Mouse (Mus musculus) midbrain, embryonic 14.5 days (tissue): ENCODE measurements around the gene 4933406M09Rik. TPM values are rescaled to one million over a fixed set of nuclear protein-coding genes. Genes with fewer than 3 reads are reported as not detected.

Source experiments
- ATAC-seq: fragments of 200-750 bp; cut with Nextera tagmentation; 2 replicates; pipeline ENCODE4 v1.8.0; 2017; ENCODE audit warnings: moderate number of reproducible peaks, moderate library complexity; ENCODE audit not compliant: low FRiP score, low TSS enrichment
- DNase-seq: peaks from one replicate; pipeline ENCODE4 v3.0.0-alpha.2; 2015
- H3K27ac ChIP-seq: fragments of 300-500 bp; sonication (generic); replicated peaks from 2 replicates; pipeline ENCODE4 v1.5.1; 2014; ENCODE audit warnings: mild to moderate bottlenecking, low read depth, low read length, moderate library complexity
- H3K27me3 ChIP-seq: fragments of 300-500 bp; sonication (generic); 2 replicates; pipeline ENCODE4 v1.6.1; 2014; ENCODE audit warnings: low read length, control low read depth, mixed read lengths; ENCODE audit not compliant: control insufficient read depth, insufficient read depth
- H3K36me3 ChIP-seq: fragments of 300-500 bp; sonication (generic); 2 replicates; pipeline ENCODE4 v1.6.1; 2014; ENCODE audit warnings: low read length, control low read depth; ENCODE audit not compliant: control insufficient read depth, insufficient read depth
- H3K4me1 ChIP-seq: fragments of 300-500 bp; sonication (generic); 2 replicates; pipeline ENCODE4 v1.6.1; 2014; ENCODE audit warnings: mild to moderate bottlenecking, antibody characterized with exemption, low read length, control low read depth; ENCODE audit not compliant: control insufficient read depth, insufficient read depth
- H3K4me2 ChIP-seq: fragments of 300-500 bp; sonication (generic); 2 replicates; pipeline ENCODE4 v1.6.1; 2014; ENCODE audit warnings: mild to moderate bottlenecking, low read length, moderate library complexity
- H3K4me3 ChIP-seq: fragments of 300-500 bp; sonication (generic); replicated peaks from 2 replicates; pipeline ENCODE4 v1.5.1; 2014; ENCODE audit warnings: low read depth, low read length
- H3K9ac ChIP-seq: fragments of 300-500 bp; sonication (generic); replicated peaks from 2 replicates; pipeline ENCODE4 v1.6.1; 2014; ENCODE audit warnings: mild to moderate bottlenecking, low read length, moderate library complexity
- H3K9me3 ChIP-seq: fragments of 300-500 bp; sonication (generic); 2 replicates; pipeline ENCODE4 v1.6.1; 2016; ENCODE audit warnings: low read length, control low read depth, mixed read lengths; ENCODE audit not compliant: control insufficient read depth
- WGBS: fragments of 180-500 bp; shearing (Covaris S2); extraction: QIAGEN DNeasy Blood & Tissue Kit; methylation state at CpG from one replicate; pipeline ENCODE4 v1.1.7; 2014; 5-methylcytosine and 5-hydroxymethylcytosine counted together
- polyA plus RNA-seq: library from polyadenylated mRNA; unstranded; fragments of >200 nt; fragmentation: Nextera tagmentation; extraction: Ambion mirVana; gene quantifications from 2 replicates; pipeline ENCODE4 v1.2.1, GENCODE M21; 2014

Gene 4933406M09Rik
- polyA plus RNA-seq, 1 experiment from 2014 or later, result not detected

GRCm38 (mm10) chr1:134363194-134363593 is 22.5 kb upstream of the 4933406M09Rik start:
- Histone ChIP-seq H3K4me1 (peaks cover 11% of the 10 kb centered on the region), H3K9me3 (no peaks in the 10 kb centered on the region), H3K9ac (no peak overlapping the region), H3K27me3 (no peaks in the 10 kb centered on the region), H3K36me3 (peaks cover 13% of the 10 kb centered on the region), H3K4me3 (no peak overlapping the region), H3K4me2 (no peak overlapping the region), H3K27ac (no peak overlapping the region)
- DNase-seq (no peak), ATAC-seq (no peak)
- WGBS, result 81% methylated on average over 4 of the region's 4 CpGs

DNA sequence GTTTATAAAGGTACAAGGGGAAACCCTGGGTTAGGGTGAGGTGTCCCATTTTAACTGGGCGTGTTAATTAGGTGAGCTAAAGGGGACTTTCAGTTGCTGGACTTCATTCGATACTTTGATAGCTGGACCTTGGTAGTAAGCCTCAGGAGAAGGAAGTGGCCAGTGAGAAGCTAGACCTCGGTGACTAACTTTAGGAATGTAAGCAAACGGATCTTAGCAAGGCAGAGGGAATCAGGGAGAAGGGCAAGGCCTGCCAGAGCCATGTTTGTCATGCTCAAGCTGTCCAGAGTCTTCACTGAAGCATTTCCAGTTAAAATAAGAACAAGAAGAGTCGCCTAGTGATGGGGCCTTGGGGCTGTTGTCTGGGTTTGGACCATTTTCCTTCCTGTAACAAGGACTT is 20.2 kb upstream of the 4933406M09Rik start:
- no peak overlapping the region for H3K4me3 ChIP-seq
- ATAC-seq, result no peak
- H3K27ac ChIP-seq, result no peak overlapping the region
- H3K4me2 ChIP-seq, result no peak overlapping the region
- WGBS, result 70% methylated on average over 5 of the region's 5 CpGs
- no peak for DNase-seq
- no peaks in the 10 kb centered on the region for H3K9me3 ChIP-seq
- no peaks in the 10 kb centered on the region for H3K36me3 ChIP-seq
- H3K9ac ChIP-seq, result no peak overlapping the region
- peaks cover 7% of the 10 kb centered on the region for H3K4me1 ChIP-seq
- no peaks in the 10 kb centered on the region for H3K27me3 ChIP-seq

DNA sequence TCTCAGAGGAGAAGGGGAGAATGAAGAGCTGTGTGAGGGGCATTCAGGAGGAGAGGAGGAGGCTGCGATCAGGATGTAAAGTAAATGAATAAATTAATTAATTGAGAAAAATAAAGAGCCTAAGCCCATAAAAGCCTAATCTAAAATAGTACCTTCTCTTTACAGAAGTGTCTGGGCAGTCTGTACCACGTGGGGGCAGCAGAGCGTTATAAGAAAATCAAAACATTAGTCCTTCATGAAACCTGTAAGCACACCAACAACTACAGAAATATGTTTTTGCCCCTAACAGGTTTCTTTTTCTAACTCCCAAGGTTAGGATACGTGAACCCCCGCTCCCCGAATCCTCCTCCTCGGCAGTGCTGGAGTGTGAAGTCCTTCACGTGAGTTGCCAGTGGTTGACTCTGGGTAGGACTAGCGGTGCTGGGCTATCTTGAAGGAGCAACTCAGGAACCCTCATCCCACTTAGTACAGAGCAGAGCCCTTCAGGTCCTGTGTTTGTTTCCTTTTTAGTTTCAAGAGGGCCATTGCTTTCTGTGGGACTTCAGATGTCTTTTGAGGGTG is 16.9 kb upstream of the 4933406M09Rik start:
- DNase-seq, result peak; percentile 78

DNA sequence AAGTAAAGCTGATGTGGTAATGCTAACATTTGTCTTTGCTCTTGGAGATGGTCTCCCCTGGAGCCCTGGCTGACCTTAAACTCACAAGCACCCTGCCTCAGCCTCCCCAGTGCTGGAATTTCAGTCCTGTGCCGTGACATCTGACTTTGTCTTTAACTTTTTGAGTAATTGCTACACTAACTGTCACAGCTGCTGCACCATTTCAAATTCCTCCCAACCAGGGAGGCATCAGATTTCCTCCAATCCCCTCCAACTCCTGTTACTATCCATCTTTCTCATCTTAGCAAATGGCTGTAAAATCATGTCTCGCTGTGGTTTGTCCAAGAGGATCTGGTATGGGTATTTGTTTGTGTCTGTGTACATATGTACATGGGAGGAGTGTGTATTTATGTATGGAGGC is 11.6 kb upstream of the 4933406M09Rik start:
- ATAC-seq (no peak), DNase-seq (no peak)
- 72% methylated on average over 2 of the region's 2 CpGs for WGBS
- Histone ChIP-seq H3K36me3 (no peaks in the 10 kb centered on the region), H3K9ac (no peak overlapping the region), H3K4me2 (no peak overlapping the region), H3K4me3 (no peak overlapping the region), H3K27me3 (no peaks in the 10 kb centered on the region), H3K4me1 (no peaks in the 10 kb centered on the region), H3K9me3 (no peaks in the 10 kb centered on the region), H3K27ac (no peak overlapping the region)

More for the DNA sequence above, 16.9 kb upstream of the 4933406M09Rik start:
- Histone ChIP-seq H3K4me1 (no peaks in the 10 kb centered on the region), H3K27me3 (no peaks in the 10 kb centered on the region), H3K27ac (no peak overlapping the region), H3K9me3 (no peaks in the 10 kb centered on the region), H3K4me3 (no peak overlapping the region), H3K36me3 (no peaks in the 10 kb centered on the region), H3K4me2 (no peak overlapping the region), H3K9ac (no peak overlapping the region)
- no peak for ATAC-seq
- 57% methylated on average over 9 of the region's 9 CpGs for WGBS

DNA sequence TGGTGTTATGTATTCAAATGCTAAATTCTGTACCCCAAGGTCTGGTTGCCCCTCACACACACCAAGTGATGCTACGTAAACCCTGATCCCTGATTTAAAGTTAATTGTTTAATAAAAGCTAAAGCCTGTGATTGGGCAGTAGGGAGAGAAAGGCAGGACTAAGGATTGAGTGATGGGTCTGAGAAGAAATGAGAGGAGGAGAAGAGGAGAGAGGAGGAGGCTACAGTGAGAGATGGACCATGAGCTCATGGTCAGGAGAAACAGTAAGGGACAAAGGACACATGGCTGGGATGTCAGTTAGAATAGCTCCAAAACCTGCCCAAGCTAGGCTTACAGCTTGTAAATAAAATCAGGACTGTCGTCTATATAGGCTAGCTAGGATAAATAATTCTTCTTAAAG is 4.7 kb upstream of the 4933406M09Rik start:
- no peak for ATAC-seq
- no peak for DNase-seq
- Histone ChIP-seq H3K4me2 (no peak overlapping the region), H3K9ac (no peak overlapping the region), H3K4me1 (no peaks in the 10 kb centered on the region), H3K4me3 (no peak overlapping the region), H3K27ac (no peak overlapping the region), H3K9me3 (no peaks in the 10 kb centered on the region), H3K36me3 (no peaks in the 10 kb centered on the region), H3K27me3 (no peaks in the 10 kb centered on the region)
- WGBS, result 84% methylated on average over 2 of the region's 2 CpGs

GRCm38 (mm10) chr1:134381795-134382625 is 3.7 kb upstream of the 4933406M09Rik start:
- H3K4me1 ChIP-seq, result no peaks in the 10 kb centered on the region
- H3K9me3 ChIP-seq, result no peaks in the 10 kb centered on the region
- H3K4me2 ChIP-seq, result peak overlapping the region; percentile 43
- peak; percentile 70 for DNase-seq
- no peak overlapping the region for H3K9ac ChIP-seq
- no peak for ATAC-seq
- no peak overlapping the region for H3K27ac ChIP-seq
- 18% methylated on average over 19 of the region's 19 CpGs for WGBS
- no peaks in the 10 kb centered on the region for H3K36me3 ChIP-seq
- no peaks in the 10 kb centered on the region for H3K27me3 ChIP-seq
- H3K4me3 ChIP-seq, result peak overlapping the region; percentile 15

DNA sequence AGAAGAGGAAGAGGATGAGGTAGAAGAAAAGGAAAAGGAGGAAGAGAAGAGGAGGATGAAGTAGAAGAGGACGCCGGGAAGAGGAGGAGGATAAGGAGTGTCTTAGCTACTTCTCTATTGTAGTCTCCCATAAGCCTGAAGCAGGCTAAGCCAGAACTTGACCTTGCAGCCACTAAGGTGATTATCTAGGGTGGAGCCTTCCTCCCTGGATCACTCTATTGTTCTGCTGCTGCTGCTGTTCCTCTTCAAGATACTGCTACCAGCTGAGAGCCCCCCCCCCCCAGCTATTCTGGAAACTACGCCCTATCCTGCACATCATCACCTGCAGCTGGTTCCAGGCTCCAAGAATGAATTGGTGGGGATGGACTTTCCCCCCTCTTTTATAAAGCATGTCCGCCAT is 1.2 kb upstream of the 4933406M09Rik start:
- Histone ChIP-seq H3K9ac (no peak overlapping the region), H3K36me3 (no peaks in the 10 kb centered on the region), H3K27me3 (no peaks in the 10 kb centered on the region), H3K4me2 (no peak overlapping the region), H3K4me3 (no peak overlapping the region), H3K27ac (no peak overlapping the region), H3K9me3 (no peaks in the 10 kb centered on the region), H3K4me1 (no peaks in the 10 kb centered on the region)
- no peak for ATAC-seq
- 84% methylated on average over 4 of the region's 4 CpGs for WGBS
- no peak for DNase-seq

DNA sequence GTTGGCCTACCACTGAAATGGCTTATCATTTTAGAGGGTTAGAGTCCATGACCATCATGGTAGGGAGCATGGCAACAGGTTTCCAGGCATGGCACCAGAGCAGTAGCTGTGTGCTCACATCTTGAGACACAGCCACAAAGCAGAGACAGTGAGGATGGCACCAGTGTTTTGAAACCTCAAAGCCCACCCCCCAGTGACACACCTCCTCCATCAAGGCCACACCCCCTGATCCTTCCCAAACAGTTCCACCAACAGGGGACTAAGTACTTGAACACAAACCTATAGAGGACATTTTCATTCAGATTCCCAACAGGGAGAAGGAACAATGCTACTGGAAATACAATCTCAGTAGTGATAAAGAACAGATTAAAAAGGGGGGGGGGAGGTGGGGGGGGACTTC is 564 bp upstream of the 4933406M09Rik start:
- DNase-seq, result no peak
- no peak for ATAC-seq

DNA sequence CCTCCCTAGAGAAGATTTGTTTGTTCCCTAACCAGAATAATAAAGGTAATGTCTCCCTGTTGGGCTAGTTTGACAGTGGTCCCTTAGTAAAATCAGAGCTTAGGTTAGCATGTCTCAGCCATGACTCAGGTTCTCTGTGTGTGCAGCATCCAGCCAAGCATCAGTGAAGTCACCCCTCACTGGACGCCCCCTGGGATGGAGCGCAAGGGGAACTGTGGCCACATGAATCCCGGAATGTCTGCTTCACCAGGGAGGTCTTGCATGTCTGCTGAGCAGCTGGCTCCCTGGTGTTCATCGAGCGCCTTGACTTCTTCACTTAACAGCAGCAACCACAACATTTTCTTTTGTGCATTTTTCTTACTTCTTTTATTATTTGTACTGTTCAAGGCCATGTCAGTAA is 8.1 kb downstream of the 4933406M09Rik start:
- Histone ChIP-seq H3K36me3 (no peaks in the 10 kb centered on the region), H3K27me3 (no peaks in the 10 kb centered on the region), H3K27ac (no peak overlapping the region), H3K9me3 (no peaks in the 10 kb centered on the region), H3K9ac (no peak overlapping the region), H3K4me3 (no peak overlapping the region), H3K4me2 (no peak overlapping the region), H3K4me1 (no peaks in the 10 kb centered on the region)
- 52% methylated on average over 5 of the region's 5 CpGs for WGBS
- DNase-seq (no peak), ATAC-seq (no peak)

More for the DNA sequence above, 564 bp upstream of the 4933406M09Rik start:
- no peak overlapping the region for H3K4me2 ChIP-seq
- no peaks in the 10 kb centered on the region for H3K36me3 ChIP-seq
- H3K27me3 ChIP-seq, result no peaks in the 10 kb centered on the region
- H3K9me3 ChIP-seq, result no peaks in the 10 kb centered on the region
- no peaks in the 10 kb centered on the region for H3K4me1 ChIP-seq
- H3K27ac ChIP-seq, result no peak overlapping the region
- no peak overlapping the region for H3K4me3 ChIP-seq
- H3K9ac ChIP-seq, result no peak overlapping the region
